Mouse (Mus musculus) spleen, postnatal 10 days (tissue): Measurements from ENCODE around the gene Npnt.

Source experiments
- DNase-seq, 2 experiments: peaks; one replicate each; pipeline ENCODE4 v3.0.0; 2021 to 2022; ENCODE audit warnings: low spot score in 2 of 2

Gene Npnt

GRCm38 (mm10) chr3:132939006-132939405 lies 11.1 kb downstream of the Npnt start:
- DNase-seq = no peak

- DNase-seq = no peak
These were observed 15.4 kb downstream of the Npnt start for GRCm38 (mm10) chr3:132934649-132935048.

- no peak for DNase-seq
These were observed 18.6 kb downstream of the Npnt start for GRCm38 (mm10) chr3:132931526-132931925.

- no peak for DNase-seq
These were observed 20.2 kb downstream of the Npnt start for GRCm38 (mm10) chr3:132929866-132930265.

GRCm38 (mm10) chr3:132928186-132928585 lies 21.9 kb downstream of the Npnt start:
- DNase-seq = no peak

GRCm38 (mm10) chr3:132919798-132920197 lies 30.3 kb downstream of the Npnt start:
- no peak for DNase-seq

- DNase-seq = no peak
These were observed 30.9 kb downstream of the Npnt start for GRCm38 (mm10) chr3:132919240-132919639.

GRCm38 (mm10) chr3:132917356-132918090 lies 32.6 kb downstream of the Npnt start:
- no peak for DNase-seq

GRCm38 (mm10) chr3:132915661-132916060 lies 34.4 kb downstream of the Npnt start:
- no peak for DNase-seq

GRCm38 (mm10) chr3:132912420-132912819 lies 37.7 kb downstream of the Npnt start:
- DNase-seq = no peak

- no peak for DNase-seq
These were observed 38.4 kb downstream of the Npnt start for GRCm38 (mm10) chr3:132911716-132912115.

- DNase-seq = no peak
These were observed 39.4 kb downstream of the Npnt start for GRCm38 (mm10) chr3:132910727-132911126.

- no peak for DNase-seq
These were observed 40.4 kb downstream of the Npnt start for GRCm38 (mm10) chr3:132909736-132910135.

- no peak for DNase-seq
These were observed 42.4 kb downstream of the Npnt start for GRCm38 (mm10) chr3:132907506-132908203.

GRCm38 (mm10) chr3:132905224-132905930 lies 44.7 kb downstream of the Npnt start:
- DNase-seq = no peak

GRCm38 (mm10) chr3:132903386-132903785 lies 46.7 kb downstream of the Npnt start:
- no peak for DNase-seq

- DNase-seq = no peak
These were observed 47.2 kb downstream of the Npnt start for GRCm38 (mm10) chr3:132902921-132903320.

- no peak for DNase-seq
These were observed 47.9 kb downstream of the Npnt start for GRCm38 (mm10) chr3:132902206-132902605.

- no peak for DNase-seq
These were observed 52.2 kb downstream of the Npnt start for GRCm38 (mm10) chr3:132897891-132898290.

GRCm38 (mm10) chr3:132897390-132897789 lies 52.7 kb downstream of the Npnt start:
- DNase-seq = no peak

- no peak for DNase-seq
These were observed 56.0 kb downstream of the Npnt start for GRCm38 (mm10) chr3:132894086-132894485.

- DNase-seq = no peak
These were observed 56.4 kb downstream of the Npnt start for GRCm38 (mm10) chr3:132893676-132894075.

GRCm38 (mm10) chr3:132893044-132893443 lies 57.0 kb downstream of the Npnt start:
- DNase-seq = no peak
